Mouse (Mus musculus) adrenal gland, postnatal 4 days (tissue): Measurements from ENCODE around the gene Gm3424. TPM values are rescaled to one million over a fixed set of nuclear protein-coding genes. Genes with fewer than 3 reads are reported as not detected.
"Not testable (repeated sequence)": the region's sequence is repeated elsewhere in the genome, so short reads cannot be mapped to it uniquely, and the experiment has no call there.

ENCODE experiments used
- DNase-seq, 2 experiments: peaks; one replicate each; pipeline ENCODE4 v3.0.0; 2021 to 2022; ENCODE audit warnings: low spot score in 2 of 2, mixed read lengths in 2 of 2
- long read RNA-seq, 2 experiments: library from polyadenylated mRNA; stranded (forward); transcript quantifications; one replicate each; pipeline ENCODE4 v2.0.0; 2021
- total RNA-seq, 2 experiments: library from RNA; stranded (reverse); gene quantifications; 2 replicates each; pipeline ENCODE4 v1.2.3; 2021

The Gm3424 gene
- total RNA-seq = not detected
- long read RNA-seq, experiment 1 = 0 reads
- long read RNA-seq, experiment 2 = 0 reads

DNA sequence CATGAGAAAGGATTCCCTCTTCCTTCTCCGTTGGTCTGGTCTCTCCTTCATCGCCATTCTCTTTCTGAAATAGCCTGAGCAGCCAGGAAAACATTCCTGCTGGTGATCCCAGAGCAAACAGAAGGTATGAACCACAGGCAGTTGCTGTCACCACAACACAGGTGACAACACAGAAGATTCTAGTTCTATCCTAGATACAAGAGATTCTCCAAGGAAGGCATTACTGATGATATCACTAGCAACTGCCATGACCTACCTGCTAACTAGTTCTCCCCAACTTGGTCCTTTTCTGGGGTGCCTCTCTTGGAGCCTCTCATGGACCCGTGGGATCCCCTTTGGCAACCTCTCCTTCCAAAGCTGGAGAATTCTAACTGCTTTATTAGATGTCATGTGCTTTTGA is at the start of gene Gm3424:
Gene Gm3424 (minus strand): TSS at position 101 of the 400 bp plus-strand sequence.
- DNase-seq = not testable (repeated sequence)

DNA sequence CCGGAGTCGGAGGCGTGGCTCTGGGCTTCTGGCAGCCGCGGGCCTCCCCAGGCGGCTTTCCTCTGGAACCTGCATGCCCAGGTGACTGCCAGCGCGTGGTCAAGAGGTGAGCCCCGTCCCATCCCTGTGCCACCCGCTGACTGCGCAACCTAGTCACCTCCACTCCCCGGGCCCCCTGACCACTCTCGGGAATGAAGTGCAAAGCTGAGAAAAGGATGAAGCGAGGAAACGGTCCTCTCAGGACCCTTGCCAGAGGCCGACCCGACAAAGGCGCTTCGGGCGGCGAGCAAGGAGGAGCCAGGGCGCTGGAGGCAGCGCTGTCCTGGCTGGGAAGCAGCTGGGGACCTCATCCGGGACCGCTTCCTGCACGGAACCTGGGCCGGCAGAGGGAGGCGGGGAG is 49.7 kb upstream of the Gm3424 start:
- not testable (repeated sequence) for DNase-seq

DNA sequence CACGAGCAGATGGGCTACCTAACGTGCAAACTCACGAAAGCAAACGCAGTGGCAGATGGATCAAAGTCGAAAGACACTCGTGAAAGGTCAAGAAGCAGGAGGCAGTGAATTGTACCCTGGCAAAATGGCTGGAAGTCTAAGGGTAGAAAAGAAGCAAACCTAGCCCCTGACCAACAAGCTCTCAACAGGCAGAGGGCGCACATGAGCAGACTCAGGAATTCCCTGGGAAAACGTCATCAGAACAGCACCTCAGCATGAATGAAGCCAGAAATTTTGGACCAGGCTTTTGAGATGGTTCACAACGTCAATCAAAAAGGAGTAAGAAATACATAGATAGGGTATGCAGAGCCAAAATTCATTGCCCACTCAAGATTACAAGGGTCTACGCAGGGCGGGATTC is 49.0 kb upstream of the Gm3424 start:
- DNase-seq = not testable (repeated sequence)

DNA sequence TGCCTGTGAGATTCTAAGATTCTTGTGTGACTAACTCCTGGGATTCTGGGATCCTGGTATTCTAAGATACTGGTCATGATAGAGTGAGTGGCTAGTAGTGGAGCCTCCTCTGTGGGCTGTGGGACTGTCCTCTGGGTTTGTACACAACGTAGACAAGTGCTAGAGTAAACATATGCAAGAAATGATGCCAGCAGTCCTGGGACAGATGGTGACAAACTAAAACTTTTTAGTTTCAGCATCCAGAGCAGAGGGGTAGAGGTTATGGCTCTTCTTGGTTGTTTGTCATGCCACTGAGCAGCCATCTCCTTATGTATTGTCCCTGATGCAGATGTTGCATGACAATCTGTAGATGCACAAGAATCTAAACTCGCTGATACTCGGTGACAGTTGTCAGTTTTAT is 25.8 kb upstream of the Gm3424 start:
- not testable (repeated sequence) for DNase-seq

DNA sequence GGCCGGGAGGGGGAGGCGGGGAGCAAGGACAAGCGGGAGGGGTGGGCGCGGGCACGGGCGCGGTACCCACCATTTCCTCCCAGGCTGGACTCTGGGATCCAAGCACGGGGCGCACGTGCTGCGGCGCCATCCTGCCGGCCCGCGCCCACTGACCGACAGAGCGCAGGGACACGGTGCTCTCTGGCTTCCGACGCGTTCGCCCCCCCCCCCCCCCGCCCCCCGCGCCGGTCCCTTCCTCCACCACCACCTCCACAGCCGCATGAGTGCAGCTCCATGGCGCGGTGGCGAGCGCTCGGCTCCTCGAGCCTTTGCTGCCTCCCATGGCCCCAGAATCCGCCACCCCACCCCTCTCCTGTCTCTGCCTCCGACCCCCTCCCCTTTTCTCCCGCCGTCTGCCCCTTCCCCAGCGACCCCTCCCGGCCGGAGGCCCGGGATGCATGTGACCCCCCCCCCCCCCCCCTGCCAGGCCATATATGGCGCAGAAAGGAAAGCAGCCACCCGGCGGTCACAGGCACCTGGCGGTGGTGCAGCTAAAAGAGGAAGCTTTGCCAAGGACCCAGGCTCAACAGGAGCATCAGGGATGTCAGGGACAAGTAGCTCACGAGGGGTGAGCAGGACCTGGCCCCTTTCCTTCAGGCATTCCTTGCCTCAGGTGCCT is 17.3 kb downstream of the Gm3424 start:
- not testable (repeated sequence) for DNase-seq

DNA sequence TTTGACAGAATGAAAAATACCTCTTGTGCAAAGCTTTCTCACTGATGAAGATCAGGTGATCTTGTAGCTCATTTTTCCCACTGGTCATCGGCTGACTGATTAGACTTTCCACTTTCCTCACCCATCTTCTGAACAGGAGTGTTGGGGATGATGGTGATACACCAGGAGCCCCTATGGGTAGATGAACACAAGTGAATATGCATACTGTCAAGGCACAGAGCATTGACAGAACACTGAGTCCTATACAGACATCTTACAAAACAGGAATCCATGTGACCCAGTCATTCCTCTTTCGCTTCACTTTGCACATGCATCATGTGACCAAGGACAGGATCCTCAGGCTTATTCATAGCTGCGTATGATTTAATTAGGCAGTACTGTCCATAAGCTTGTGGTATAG is 22.2 kb downstream of the Gm3424 start, which contains the start of gene Gm3383:
Gene Gm3383 (minus strand): TSS at position 101 of the 400 bp plus-strand sequence.
- not testable (repeated sequence) for DNase-seq

Other genes starting within 250 kb of the Gm3424 start
- gene Gm8265, start 197.3 kb downstream of the Gm3424 start, total RNA-seq = not detected
- gene Gm9603, start 142.9 kb downstream of the Gm3424 start, total RNA-seq = not detected
- under 1 TPM in 1 of 2 experiments, not detected in 1; 0.28 TPM for gene Gm3373, start 88.8 kb downstream of the Gm3424 start, total RNA-seq
- gene Gm3383, start 22.3 kb downstream of the Gm3424 start, total RNA-seq = 1 to 10 TPM; 1.1 TPM
- under 1 TPM in 1 of 2 experiments, not detected in 1; 0.50 TPM for gene Gm8237, start 50.1 kb upstream of the Gm3424 start, total RNA-seq
- under 1 TPM; 0.28 to 0.48 TPM for gene Gm3248, start 131.4 kb upstream of the Gm3424 start, total RNA-seq
- gene Gm3453, start 148.8 kb upstream of the Gm3424 start, total RNA-seq = not detected
- gene Gm6337, start 227.9 kb upstream of the Gm3424 start, total RNA-seq = not detected